Mouse (Mus musculus) midbrain, embryonic 10.5 days (tissue): ENCODE data around the gene Gm9857. TPM values are rescaled to one million over a fixed set of nuclear protein-coding genes. Genes with fewer than 3 reads are reported as not detected.

ENCODE experiments used
- DNase-seq: peaks from one replicate; pipeline ENCODE4 v3.0.0-alpha.2; 2017; ENCODE audit warnings: low spot score
- H3K27ac ChIP-seq: fragments of 300-500 bp; sonication (generic); replicated peaks from 2 replicates; pipeline ENCODE4 v1.5.1; 2016; ENCODE audit warnings: mild to moderate bottlenecking
- H3K27me3 ChIP-seq: fragments of 300-500 bp; sonication (generic); 2 replicates; pipeline ENCODE4 v1.6.1; 2016; ENCODE audit warnings: low read depth, mild to moderate bottlenecking; ENCODE audit not compliant: poor library complexity, severe bottlenecking
- H3K36me3 ChIP-seq: fragments of 300-500 bp; sonication (generic); 2 replicates; pipeline ENCODE4 v1.6.1; 2016; ENCODE audit warnings: mild to moderate bottlenecking, moderate library complexity
- H3K4me1 ChIP-seq: fragments of 300-500 bp; sonication (generic); 2 replicates; pipeline ENCODE4 v1.6.1; 2016
- H3K4me3 ChIP-seq: fragments of 300-500 bp; sonication (generic); 2 replicates; pipeline ENCODE4 v1.5.1; 2016; ENCODE audit warnings: mild to moderate bottlenecking, moderate library complexity
- H3K9me3 ChIP-seq: fragments of 300-500 bp; sonication (generic); replicated peaks from 2 replicates; pipeline ENCODE4 v1.6.1; 2016; ENCODE audit warnings: mild to moderate bottlenecking
- WGBS: fragments of 180-500 bp; shearing (Covaris S2); methylation state at CpG from one replicate; pipeline ENCODE4 v1.1.7; 2016; 5-methylcytosine and 5-hydroxymethylcytosine counted together
- polyA plus RNA-seq: library from polyadenylated mRNA; unstranded; fragments of >200 nt; fragmentation: Nextera tagmentation; extraction: Ambion mirVana; gene quantifications from 2 replicates; pipeline ENCODE4 v1.2.1, GENCODE M21; 2016

Gm9857 gene
- not detected in 2 replicates for polyA plus RNA-seq

DNA sequence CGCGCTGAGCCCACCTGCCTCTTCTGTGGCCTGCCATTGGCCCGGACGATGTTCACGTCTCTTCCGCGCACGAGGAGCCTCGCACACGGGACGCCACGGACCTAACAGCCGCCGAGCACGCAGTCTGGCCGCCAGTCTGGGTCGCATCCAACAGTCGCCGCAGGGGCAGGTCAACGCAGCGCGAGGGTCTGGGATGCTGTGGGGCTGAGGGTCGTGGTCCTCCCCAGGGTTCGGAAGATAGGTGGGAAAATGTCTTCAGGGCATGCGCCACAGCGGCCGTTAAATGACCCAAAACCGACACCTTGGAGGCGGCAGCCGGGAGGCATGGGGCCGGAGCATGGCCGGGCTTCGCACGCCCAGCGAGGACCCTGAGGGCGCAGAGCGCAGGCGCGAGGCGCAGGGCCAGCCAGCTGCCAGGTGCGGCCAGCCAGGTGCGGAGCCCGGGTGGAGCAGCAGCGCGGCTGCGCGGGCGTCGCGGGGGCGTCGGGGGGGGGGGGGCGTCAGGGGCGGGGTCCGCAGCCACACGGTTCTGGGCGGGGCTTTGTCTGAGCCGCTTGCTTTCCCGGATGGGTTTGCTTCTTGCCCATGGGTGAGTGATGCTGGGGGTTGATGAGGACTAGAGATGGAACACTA lies at the start of gene Gm9857:
TSS of gene Gm9857 (minus strand) at position 445 of the 633 bp plus-strand sequence.
- Histone ChIP-seq H3K4me3 (peak within 1 kb of the TSS; percentile 48), H3K27me3 (no peaks in the 10 kb centered on the region), H3K27ac (no peak within 1 kb of the TSS), H3K36me3 (no peaks in the 10 kb centered on the region), H3K4me1 (peaks cover 5% of the 10 kb centered on the region), H3K9me3 (peaks cover 7% of the 10 kb centered on the region; the same call in 1 of the 2 replicates)
- 60% methylated on average over 58 of the region's 59 CpGs for WGBS
- DNase-seq: peak; percentile 27

DNA sequence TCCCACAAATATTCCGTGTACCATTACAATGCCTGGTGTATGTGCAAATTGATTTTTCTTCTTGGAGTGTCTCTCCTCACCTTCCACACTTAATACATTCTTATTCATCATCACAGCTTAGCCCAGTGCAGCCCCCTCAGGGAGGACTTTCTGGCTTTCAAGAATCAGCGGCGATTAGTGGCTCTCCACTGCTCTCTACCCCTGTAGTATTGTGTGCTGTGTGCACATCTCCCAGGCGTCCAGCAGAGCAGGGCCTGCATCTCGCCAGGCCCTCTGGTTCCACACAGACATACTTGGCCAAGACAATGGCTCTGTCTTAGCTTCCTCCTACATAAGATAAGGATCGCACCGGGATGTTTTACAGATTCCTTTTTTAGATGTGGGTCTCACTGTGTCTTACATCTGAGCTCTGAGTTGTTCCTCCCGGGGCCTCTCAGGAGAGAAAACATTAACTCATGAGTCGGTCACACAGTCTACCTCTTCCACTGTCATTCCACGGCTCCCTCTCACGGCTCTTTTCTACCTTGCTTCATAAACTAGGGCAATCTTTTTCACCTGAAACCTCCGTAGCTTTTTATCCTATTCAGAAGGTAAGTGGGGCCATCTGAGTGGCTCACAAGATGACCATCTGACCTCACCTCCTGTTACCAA lies 46.9 kb upstream of the Gm9857 start:
- H3K4me3 ChIP-seq: no peak overlapping the region
- H3K9me3 ChIP-seq: no peaks in the 10 kb centered on the region
- no peaks in the 10 kb centered on the region for H3K27me3 ChIP-seq
- DNase-seq: peak; percentile 21
- peak overlapping the region; percentile 33 for H3K27ac ChIP-seq
- H3K36me3 ChIP-seq: peaks cover 24% of the 10 kb centered on the region
- peaks cover 15% of the 10 kb centered on the region for H3K4me1 ChIP-seq
- WGBS: 79% methylated on average over 12 of the region's 12 CpGs

DNA sequence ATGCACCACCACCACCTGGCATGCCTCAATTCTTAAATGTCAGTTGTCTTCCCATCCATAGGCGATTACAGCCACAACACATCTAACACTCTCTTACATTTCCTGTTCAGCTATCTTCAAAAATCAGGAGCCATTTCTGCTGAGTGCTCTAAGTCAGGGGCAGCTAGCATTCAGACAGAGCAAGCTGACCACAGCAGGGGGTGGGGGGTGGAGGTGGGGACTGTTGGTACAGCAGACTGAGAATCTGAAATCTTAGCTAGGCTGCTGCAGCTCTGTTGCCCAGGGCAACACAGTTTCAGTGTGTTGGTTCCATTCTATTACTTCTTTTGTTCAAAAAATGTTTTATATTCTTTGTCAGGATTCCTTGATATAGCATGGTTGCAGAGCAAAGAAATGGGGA lies 46.3 kb upstream of the Gm9857 start:
- peaks cover 15% of the 10 kb centered on the region for H3K4me1 ChIP-seq
- no peak overlapping the region for H3K4me3 ChIP-seq
- H3K9me3 ChIP-seq: no peaks in the 10 kb centered on the region
- 88% methylated on average over 1 of the region's 1 CpGs for WGBS
- no peak overlapping the region for H3K27ac ChIP-seq
- no peaks in the 10 kb centered on the region for H3K27me3 ChIP-seq
- peaks cover 20% of the 10 kb centered on the region for H3K36me3 ChIP-seq
- DNase-seq: peak; percentile 45

DNA sequence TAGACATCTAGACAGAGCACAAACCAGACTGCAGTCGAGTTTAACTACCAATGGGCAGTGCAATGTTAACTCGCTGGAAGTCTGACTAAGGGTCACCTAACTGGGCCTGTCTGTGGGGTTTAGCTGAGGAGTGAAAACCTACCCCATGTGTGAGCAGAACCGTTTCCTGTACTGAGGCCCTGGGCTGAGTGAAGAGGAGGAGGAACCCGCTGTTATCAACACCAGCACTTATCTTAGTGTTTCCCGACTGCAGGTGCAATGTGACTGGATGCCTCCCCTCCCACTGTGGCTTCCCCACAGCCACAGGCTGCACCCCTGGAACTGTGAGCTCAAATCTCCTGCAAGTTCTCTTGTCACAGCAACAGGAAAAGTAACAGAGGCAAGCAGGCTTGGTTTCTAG lies 43.7 kb upstream of the Gm9857 start:
- no peak overlapping the region for H3K4me3 ChIP-seq
- no peak for DNase-seq
- WGBS: 83% methylated on average over 5 of the region's 5 CpGs
- no peak overlapping the region for H3K27ac ChIP-seq
- peaks cover 15% of the 10 kb centered on the region for H3K4me1 ChIP-seq
- peaks cover 25% of the 10 kb centered on the region for H3K36me3 ChIP-seq
- no peaks in the 10 kb centered on the region; the same call in 1 of the 2 replicates for H3K9me3 ChIP-seq
- H3K27me3 ChIP-seq: no peaks in the 10 kb centered on the region

- H3K9me3 ChIP-seq: no peaks in the 10 kb centered on the region; the same call in 1 of the 2 replicates
- 91% methylated on average over 6 of the region's 6 CpGs for WGBS
- DNase-seq: no peak
- no peaks in the 10 kb centered on the region for H3K27me3 ChIP-seq
- H3K4me3 ChIP-seq: no peak overlapping the region
- peaks cover 7% of the 10 kb centered on the region for H3K4me1 ChIP-seq
- H3K27ac ChIP-seq: no peak overlapping the region
- peaks cover 45% of the 10 kb centered on the region for H3K36me3 ChIP-seq
These were observed 41.7 kb upstream of the Gm9857 start for GRCm38 (mm10) chr3:108981946-108982345.

DNA sequence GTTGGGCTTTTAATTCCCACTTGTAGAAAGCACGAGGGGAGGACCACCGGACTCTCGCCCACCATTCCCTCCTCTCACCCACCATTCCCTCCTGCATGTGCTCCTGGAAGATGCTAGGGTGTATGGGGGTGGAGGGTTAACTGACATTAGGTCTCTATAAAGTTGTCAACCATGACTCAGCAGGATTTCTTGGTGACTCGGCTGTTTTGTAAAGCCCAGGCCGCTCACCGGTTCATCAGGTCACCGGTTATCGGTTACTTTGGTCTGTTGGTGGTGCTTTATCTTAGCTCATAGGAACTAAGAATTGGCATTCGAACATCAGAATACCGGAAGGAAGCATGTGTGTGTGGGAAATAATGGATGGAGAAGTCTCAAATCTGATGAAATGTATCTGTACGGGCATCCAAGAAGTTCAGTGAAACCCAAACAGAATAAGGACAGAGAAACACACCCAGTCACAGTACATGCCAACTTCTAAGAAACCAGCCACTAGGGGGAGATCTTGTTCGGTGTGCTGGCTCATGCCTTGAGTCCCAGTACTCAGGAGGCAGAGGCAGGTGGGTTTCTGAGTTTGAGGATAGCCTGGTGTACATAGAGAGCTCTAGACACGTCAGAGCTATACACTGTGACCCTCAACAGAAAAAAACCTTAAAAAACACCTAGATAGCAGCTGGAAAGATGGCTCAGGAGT lies 37.2 kb upstream of the Gm9857 start:
- Histone ChIP-seq H3K27me3 (no peaks in the 10 kb centered on the region), H3K36me3 (peaks cover 43% of the 10 kb centered on the region), H3K27ac (no peak overlapping the region), H3K9me3 (no peaks in the 10 kb centered on the region; the same call in 1 of the 2 replicates), H3K4me1 (no peaks in the 10 kb centered on the region), H3K4me3 (no peak overlapping the region)
- DNase-seq: no peak
- WGBS: 94% methylated on average over 13 of the region's 13 CpGs

- DNase-seq: no peak
- Histone ChIP-seq H3K27me3 (no peaks in the 10 kb centered on the region), H3K4me3 (no peak overlapping the region), H3K4me1 (no peaks in the 10 kb centered on the region), H3K27ac (no peak overlapping the region), H3K36me3 (peaks cover 37% of the 10 kb centered on the region), H3K9me3 (no peaks in the 10 kb centered on the region; the same call in 1 of the 2 replicates)
- 88% methylated on average over 15 of the region's 15 CpGs for WGBS
These were observed 34.8 kb upstream of the Gm9857 start for GRCm38 (mm10) chr3:108974920-108975485.

GRCm38 (mm10) chr3:108973980-108974660 lies 33.9 kb upstream of the Gm9857 start:
- DNase-seq: no peak
- peaks cover 28% of the 10 kb centered on the region for H3K36me3 ChIP-seq
- no peaks in the 10 kb centered on the region for H3K4me1 ChIP-seq
- H3K27ac ChIP-seq: no peak overlapping the region
- 88% methylated on average over 13 of the region's 13 CpGs for WGBS
- no peak overlapping the region for H3K4me3 ChIP-seq
- no peaks in the 10 kb centered on the region for H3K9me3 ChIP-seq
- no peaks in the 10 kb centered on the region for H3K27me3 ChIP-seq

- no peak overlapping the region for H3K4me3 ChIP-seq
- no peaks in the 10 kb centered on the region for H3K27me3 ChIP-seq
- 93% methylated on average over 3 of the region's 3 CpGs for WGBS
- peaks cover 23% of the 10 kb centered on the region for H3K4me1 ChIP-seq
- H3K27ac ChIP-seq: no peak overlapping the region
- DNase-seq: no peak
- H3K36me3 ChIP-seq: peaks cover 7% of the 10 kb centered on the region; the same call in 1 of the 2 replicates
- no peaks in the 10 kb centered on the region for H3K9me3 ChIP-seq
These were observed 25.8 kb upstream of the Gm9857 start for GRCm38 (mm10) chr3:108966051-108966450.

- H3K4me1 ChIP-seq: peaks cover 36% of the 10 kb centered on the region
- H3K9me3 ChIP-seq: no peaks in the 10 kb centered on the region
- no peaks in the 10 kb centered on the region for H3K27me3 ChIP-seq
- no peaks in the 10 kb centered on the region for H3K36me3 ChIP-seq
- WGBS: 76% methylated on average over 7 of the region's 7 CpGs
- H3K27ac ChIP-seq: no peak overlapping the region
- no peak for DNase-seq
- H3K4me3 ChIP-seq: no peak overlapping the region
These were observed 24.3 kb upstream of the Gm9857 start for GRCm38 (mm10) chr3:108964361-108965044.

DNA sequence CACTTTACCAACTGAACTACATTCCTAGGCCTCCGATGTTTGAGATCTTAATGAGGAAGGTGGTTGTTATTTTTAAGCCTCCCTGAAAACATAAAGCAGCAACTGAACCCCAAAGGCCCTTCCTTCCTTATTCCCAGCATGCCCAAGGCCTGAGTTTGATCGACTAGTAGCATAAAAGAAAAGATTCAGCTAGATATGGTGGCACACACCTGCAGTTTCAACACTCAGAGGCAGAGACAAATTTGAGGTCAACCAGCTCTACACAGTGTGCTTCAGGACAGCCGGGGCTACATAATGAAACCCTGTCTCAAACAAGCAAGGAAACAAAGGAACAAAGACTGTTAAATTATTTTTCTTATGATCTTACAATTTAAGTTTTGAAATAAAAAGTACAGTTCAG lies 23.5 kb upstream of the Gm9857 start:
- no peaks in the 10 kb centered on the region for H3K9me3 ChIP-seq
- H3K4me3 ChIP-seq: no peak overlapping the region
- no peaks in the 10 kb centered on the region for H3K27me3 ChIP-seq
- peaks cover 36% of the 10 kb centered on the region for H3K4me1 ChIP-seq
- no peak for DNase-seq
- H3K27ac ChIP-seq: no peak overlapping the region
- H3K36me3 ChIP-seq: no peaks in the 10 kb centered on the region
- 91% methylated on average over 3 of the region's 3 CpGs for WGBS

- Histone ChIP-seq H3K27ac (peak overlapping the region; percentile 84), H3K9me3 (no peaks in the 10 kb centered on the region), H3K4me3 (no peak overlapping the region), H3K36me3 (no peaks in the 10 kb centered on the region), H3K27me3 (no peaks in the 10 kb centered on the region), H3K4me1 (peaks cover 36% of the 10 kb centered on the region)
- WGBS: 90% methylated on average over 3 of the region's 3 CpGs
- no peak for DNase-seq
These were observed 23.0 kb upstream of the Gm9857 start for GRCm38 (mm10) chr3:108963278-108963677.
